Mouse (Mus musculus) embryonic facial prominence, embryonic 10.5 days (tissue): ENCODE results near the gene Fbxo10. TPM values are rescaled to one million over a fixed set of nuclear protein-coding genes. Genes with fewer than 3 reads are reported as not detected.

ENCODE experiments used
- polyA plus RNA-seq: library from polyadenylated mRNA; unstranded; fragments of >200 nt; fragmentation: Nextera tagmentation; extraction: Ambion mirVana; gene quantifications from 2 replicates; pipeline ENCODE4 v1.2.1, GENCODE M21; 2016

The Fbxo10 gene
- polyA plus RNA-seq, 1 experiment from 2014 or later, result 16.4 TPM

Other genes with a start within 250 kb of the Fbxo10 start
- gene Grhpr, start 103.2 kb downstream of the Fbxo10 start, polyA plus RNA-seq, result 57.8 and 69.1 TPM in 2 replicates
- 37.8 and 40.0 TPM in 2 replicates for gene Zbtb5, start 72.2 kb downstream of the Fbxo10 start, polyA plus RNA-seq
- gene Polr1e, start 66.0 kb downstream of the Fbxo10 start, polyA plus RNA-seq, result 59.8 and 72.3 TPM in 2 replicates
- 227 and 234 TPM in 2 replicates for gene Tomm5, start 23.5 kb upstream of the Fbxo10 start, polyA plus RNA-seq
- 1.9 and 2.0 TPM in 2 replicates for gene Frmpd1, start 100.3 kb upstream of the Fbxo10 start, polyA plus RNA-seq
- 18.2 and 19.8 TPM in 2 replicates for gene Trmt10b, start 212.5 kb upstream of the Fbxo10 start, polyA plus RNA-seq